In the genomic region with DNA sequence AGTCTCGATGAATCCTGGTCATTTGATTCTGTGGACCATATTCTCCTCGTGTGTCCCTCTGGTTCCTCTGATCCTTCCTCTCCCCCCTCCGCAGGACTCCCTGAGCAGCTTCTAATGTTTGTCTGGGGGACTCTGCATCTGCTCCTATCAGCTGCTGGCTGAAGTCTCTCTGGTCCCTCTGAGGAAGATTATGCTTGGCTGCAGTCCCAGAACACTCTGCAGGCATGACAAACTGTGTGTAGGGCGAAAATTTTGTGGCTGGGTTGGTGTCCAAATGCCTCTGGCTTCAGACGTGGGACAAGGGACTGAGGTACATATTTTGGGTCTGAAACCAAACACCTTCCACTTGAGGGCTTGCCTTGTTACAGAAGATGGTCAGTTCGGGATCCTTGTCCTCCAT, we compare ENCODE assay signal across 10 mouse cellular contexts. TPM values are rescaled to one million over a fixed set of nuclear protein-coding genes. Genes with fewer than 3 reads are reported as not detected.
DNase-seq lines count a peak whose midpoint lies in the region; ATAC-seq lines count a peak whose summit lies in the region.
"Had no signal": no experiment of that assay in that cellular context is flagged by ENCODE, and none has a peak within 500 bp of the region (broad histone marks: within the 10 kb centered on the region; RNA-seq: fewer than 3 reads in every experiment).

No protein-coding gene starts in this region.

- H3K9me3 ChIP-seq in lung, embryonic 15.5 days = no peaks in the 10 kb centered on the region
- no peaks in the 10 kb centered on the region for H3K9me3 ChIP-seq in forebrain, embryonic 16.5 days (ENCODE audit: control insufficient read depth, low read length)
- H3K9me3 ChIP-seq in heart, embryonic 15.5 days (replicated peaks) = no peaks in the 10 kb centered on the region
- H3K9me3 ChIP-seq: midbrain, embryonic 12.5 days had no signal

- no peak overlapping the region for H3K9ac ChIP-seq in lung, embryonic 15.5 days
- no peak overlapping the region for H3K9ac ChIP-seq in forebrain, embryonic 16.5 days (replicated peaks; ENCODE audit: low read depth, low read length)
- H3K9ac ChIP-seq in heart, embryonic 15.5 days = no peak overlapping the region
- H3K9ac ChIP-seq: midbrain, embryonic 12.5 days had no signal

- no peaks in the 10 kb centered on the region for H3K36me3 ChIP-seq in lung, embryonic 15.5 days
- H3K36me3 ChIP-seq in forebrain, embryonic 16.5 days (ENCODE audit: control insufficient read depth, insufficient read depth) = no peaks in the 10 kb centered on the region
- H3K36me3 ChIP-seq in heart, embryonic 15.5 days = no peaks in the 10 kb centered on the region
- H3K36me3 ChIP-seq: midbrain, embryonic 12.5 days had no signal

- peak; percentile 82 for ATAC-seq in lung, embryonic 15.5 days (ENCODE audit: borderline replicate concordance, extremely low read depth, low FRiP score, low TSS enrichment)
- ATAC-seq in forebrain, embryonic 16.5 days = peak; percentile 81
- peak; percentile 84 for ATAC-seq in heart, embryonic 15.5 days (replicated peaks; ENCODE audit: insufficient number of reproducible peaks, insufficient read depth, low FRiP score, low read depth)
- ATAC-seq in monocyte, adult 5-6 weeks (replicated peaks; ENCODE audit: insufficient number of reproducible peaks, low FRiP score, low TSS enrichment, poor library complexity, severe bottlenecking) = no peak

- peaks cover 22% of the 10 kb centered on the region; the same call in 1 of the 2 replicates for H3K27me3 ChIP-seq in lung, embryonic 15.5 days
- H3K27me3 ChIP-seq in forebrain, embryonic 16.5 days (replicated peaks; ENCODE audit: control insufficient read depth, insufficient read depth, low read length) = no peaks in the 10 kb centered on the region
- H3K27me3 ChIP-seq in heart, embryonic 15.5 days = no peaks in the 10 kb centered on the region
- H3K27me3 ChIP-seq: midbrain, embryonic 12.5 days had no signal

- 20% methylated on average over 6 of the region's 6 CpGs for WGBS in lung, embryonic 15.5 days
- WGBS in forebrain, embryonic 16.5 days = 34% methylated on average over 6 of the region's 6 CpGs
- WGBS in heart, embryonic 15.5 days = 16% methylated on average over 6 of the region's 6 CpGs

- peaks cover 46% of the 10 kb centered on the region for H3K4me1 ChIP-seq in lung, embryonic 15.5 days
- peaks cover 12% of the 10 kb centered on the region for H3K4me1 ChIP-seq in forebrain, embryonic 16.5 days (replicated peaks; ENCODE audit: control insufficient read depth, insufficient read depth, low read length)
- peaks cover 31% of the 10 kb centered on the region for H3K4me1 ChIP-seq in heart, embryonic 15.5 days (replicated peaks)

- DNase-seq in lung, adult 18-20 months = no peak
- DNase-seq in layer of hippocampus, adult 9-11 months = peak; percentile 48
- DNase-seq in right cerebral cortex, adult 2 months (ENCODE audit: low spot score in 2 of 2) = peak; percentile 51 to 61
- DNase-seq in thymus, adult 18-20 months = no peak

- peak overlapping the region; percentile 61 for H3K27ac ChIP-seq in lung, embryonic 15.5 days
- H3K27ac ChIP-seq in forebrain, embryonic 16.5 days (ENCODE audit: low read length) = no peak overlapping the region
- peak overlapping the region; percentile 81 for H3K27ac ChIP-seq in heart, embryonic 15.5 days
- H3K27ac ChIP-seq: midbrain, embryonic 12.5 days had no signal

- peak overlapping the region; percentile 1; the same call in 1 of the 2 replicates for H3K4me2 ChIP-seq in lung, embryonic 15.5 days
- H3K4me2 ChIP-seq in forebrain, embryonic 16.5 days (ENCODE audit: low read length) = no peak overlapping the region
- peak overlapping the region; percentile 15; the same call in 1 of the 2 replicates for H3K4me2 ChIP-seq in heart, embryonic 15.5 days
- H3K4me2 ChIP-seq: midbrain, embryonic 12.5 days had no signal

- H3K4me3 ChIP-seq in lung, embryonic 15.5 days = no peak overlapping the region
- H3K4me3 ChIP-seq in forebrain, embryonic 16.5 days (replicated peaks; ENCODE audit: low read length) = no peak overlapping the region
- no peak overlapping the region for H3K4me3 ChIP-seq in heart, embryonic 15.5 days
- H3K4me3 ChIP-seq: midbrain, embryonic 12.5 days had no signal

RNA-seq across cellular contexts. Expression of a gene that starts 13.1 kb away (rescaled TPM):
- 4.7 and 5.8 TPM in 2 replicates for polyA plus RNA-seq in lung, embryonic 15.5 days (2015; fragmentation: Nextera tagmentation; extraction: Ambion mirVana)
- polyA plus RNA-seq in forebrain, embryonic 16.5 days (2015; fragmentation: Nextera tagmentation; extraction: Ambion mirVana) = 5.1 and 6.1 TPM in 2 replicates
- 3.0 and 3.2 TPM in 2 replicates for polyA plus RNA-seq in heart, embryonic 15.5 days (2015; fragmentation: Nextera tagmentation; extraction: Ambion mirVana)
- total RNA-seq in monocyte, adult 5-6 weeks (2017) = 24.7 to 61.8 TPM (median 41.2 TPM) in 3 replicates
- total RNA-seq: gastrocnemius, postnatal 36 days had no signal

Comparison
In these comparisons a context has a peak if more than half of its experiments do, and no peak if none do; other contexts are left out.
1. DNase-seq: peak in layer of hippocampus, adult 9-11 months (single experiment) and right cerebral cortex, adult 2 months (2 of 2); none in lung, adult 18-20 months (0 of 2) and thymus, adult 18-20 months (0 of 2).